Mouse (Mus musculus) embryonic facial prominence, embryonic 15.5 days (tissue): ENCODE measurements around the gene Abl2. TPM values are rescaled to one million over a fixed set of nuclear protein-coding genes. Genes with fewer than 3 reads are reported as not detected.

Source experiments
- ATAC-seq: fragments of 200-750 bp; cut with Nextera tagmentation; 2 replicates; pipeline ENCODE4 v1.8.0; 2017; ENCODE audit warnings: low read depth, moderate TSS enrichment; ENCODE audit not compliant: insufficient number of reproducible peaks, low FRiP score, low TSS enrichment
- H3K27ac ChIP-seq: fragments of 300-500 bp; sonication (generic); replicated peaks from 2 replicates; pipeline ENCODE4 v1.5.1; 2015; ENCODE audit warnings: mild to moderate bottlenecking, inconsistent platforms
- H3K27me3 ChIP-seq: fragments of 300-500 bp; sonication (generic); 2 replicates; pipeline ENCODE4 v1.6.1; 2015; ENCODE audit warnings: inconsistent platforms
- H3K36me3 ChIP-seq: fragments of 300-500 bp; sonication (generic); 2 replicates; pipeline ENCODE4 v1.6.1; 2015; ENCODE audit warnings: mild to moderate bottlenecking, inconsistent platforms
- H3K4me1 ChIP-seq: fragments of 300-500 bp; sonication (generic); 2 replicates; pipeline ENCODE4 v1.6.1; 2015; ENCODE audit warnings: inconsistent platforms
- H3K4me2 ChIP-seq: fragments of 300-500 bp; sonication (generic); replicated peaks from 2 replicates; pipeline ENCODE4 v1.6.1; 2015; ENCODE audit warnings: mild to moderate bottlenecking, inconsistent platforms
- H3K4me3 ChIP-seq: fragments of 300-500 bp; sonication (generic); replicated peaks from 2 replicates; pipeline ENCODE4 v1.5.1; 2015; ENCODE audit warnings: mild to moderate bottlenecking, inconsistent platforms
- H3K9ac ChIP-seq: fragments of 300-500 bp; sonication (generic); 2 replicates; pipeline ENCODE4 v1.6.1; 2015; ENCODE audit warnings: inconsistent platforms
- H3K9me3 ChIP-seq: fragments of 300-500 bp; sonication (generic); replicated peaks from 2 replicates; pipeline ENCODE4 v1.6.1; 2016; ENCODE audit warnings: inconsistent platforms
- WGBS: fragments of 180-500 bp; shearing (Covaris S2); methylation state at CpG from one replicate; pipeline ENCODE4 v1.1.7; 2015; 5-methylcytosine and 5-hydroxymethylcytosine counted together
- polyA plus RNA-seq: library from polyadenylated mRNA; unstranded; fragments of >200 nt; fragmentation: Nextera tagmentation; extraction: Ambion mirVana; gene quantifications from 2 replicates; pipeline ENCODE4 v1.2.1, GENCODE M21; 2015

Gene Abl2
- polyA plus RNA-seq, 1 experiment from 2014 or later: 4.0 TPM

DNA sequence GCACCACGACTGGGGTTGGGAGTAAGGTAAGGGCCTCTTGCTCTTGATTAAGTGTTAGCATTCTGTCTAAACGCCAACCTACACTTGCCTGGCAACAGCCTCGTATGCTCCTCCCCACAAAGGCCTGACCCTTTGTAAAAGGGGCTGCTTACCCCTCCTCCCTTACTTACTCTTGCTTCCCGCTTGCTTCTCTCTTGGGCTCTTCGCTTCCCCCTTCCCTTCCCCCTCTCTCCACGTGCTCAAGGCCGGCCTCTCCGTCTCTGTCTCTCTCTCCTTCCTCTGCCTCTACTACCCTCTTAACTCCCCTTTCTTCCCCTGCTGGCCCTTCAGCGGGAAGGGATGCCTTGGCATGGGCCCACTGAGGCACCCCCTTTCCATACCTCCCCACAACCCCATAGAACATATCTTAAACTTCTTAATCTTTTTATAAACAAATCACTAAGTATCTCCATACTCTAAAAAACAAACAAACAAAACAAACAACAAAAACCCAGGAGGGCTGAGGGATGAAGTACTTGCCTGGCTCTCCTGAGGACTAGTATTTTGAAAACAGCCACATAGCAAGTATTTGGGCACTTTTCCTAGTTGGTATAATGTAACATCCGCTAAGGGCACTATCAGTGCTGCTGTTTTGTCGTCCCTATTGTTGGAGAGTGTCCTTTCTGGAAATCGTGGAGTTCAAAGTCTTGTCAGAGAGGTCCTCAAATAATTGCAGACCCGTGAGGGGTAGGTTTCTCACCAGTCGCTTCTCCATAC is 114.3 kb downstream of the Abl2 start:
- Histone ChIP-seq H3K36me3 (no peaks in the 10 kb centered on the region), H3K4me3 (peak overlapping the region; percentile 60), H3K4me2 (peak overlapping the region; percentile 91), H3K9ac (no peak overlapping the region), H3K27ac (no peak overlapping the region), H3K27me3 (no peaks in the 10 kb centered on the region), H3K9me3 (no peaks in the 10 kb centered on the region), H3K4me1 (peaks cover 18% of the 10 kb centered on the region)
- 20% methylated on average over 14 of the region's 14 CpGs for WGBS
- no peak for ATAC-seq

DNA sequence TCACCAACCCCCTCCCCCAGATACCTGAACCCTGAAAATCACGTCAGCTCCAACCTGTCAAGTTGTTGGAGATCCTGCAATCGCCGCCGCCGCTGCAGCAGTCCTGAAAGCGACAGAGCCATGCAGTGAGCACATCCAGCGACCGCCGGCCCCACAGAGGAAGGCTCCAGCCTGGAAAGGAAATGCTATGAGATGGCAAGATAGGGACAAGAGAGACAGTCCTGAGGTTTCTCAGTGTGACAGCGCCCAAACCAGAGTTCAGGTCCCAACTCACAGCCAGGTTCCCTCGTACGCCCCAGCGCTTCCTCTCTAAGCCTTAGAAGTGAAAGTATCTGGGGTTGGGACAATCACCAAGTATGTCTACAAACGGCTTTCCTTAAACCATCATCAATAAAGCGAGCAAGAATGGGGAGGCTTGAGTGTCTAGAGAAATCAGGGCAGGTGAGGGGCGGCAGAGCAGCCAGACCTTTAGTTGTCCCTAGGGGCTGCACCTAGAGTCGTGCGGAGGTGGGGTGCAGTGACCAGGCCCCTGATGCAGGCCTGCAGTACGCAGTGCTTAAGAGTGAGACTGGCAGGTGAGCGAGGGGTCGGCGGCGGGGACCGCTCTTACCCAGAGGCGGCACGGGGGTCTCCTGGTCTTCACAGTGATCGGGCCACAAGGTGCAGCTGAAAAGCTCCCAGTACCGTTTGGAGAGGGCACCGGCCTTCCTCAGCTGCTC is 115.0 kb downstream of the Abl2 start:
- Histone ChIP-seq H3K27me3 (no peaks in the 10 kb centered on the region), H3K27ac (no peak overlapping the region), H3K4me3 (peak overlapping the region; percentile 60), H3K4me1 (peaks cover 14% of the 10 kb centered on the region), H3K9me3 (no peaks in the 10 kb centered on the region), H3K36me3 (no peaks in the 10 kb centered on the region), H3K9ac (peak overlapping the region; percentile 27), H3K4me2 (peak overlapping the region; percentile 91)
- WGBS: 2% methylated on average over 29 of the region's 29 CpGs
- no peak for ATAC-seq

DNA sequence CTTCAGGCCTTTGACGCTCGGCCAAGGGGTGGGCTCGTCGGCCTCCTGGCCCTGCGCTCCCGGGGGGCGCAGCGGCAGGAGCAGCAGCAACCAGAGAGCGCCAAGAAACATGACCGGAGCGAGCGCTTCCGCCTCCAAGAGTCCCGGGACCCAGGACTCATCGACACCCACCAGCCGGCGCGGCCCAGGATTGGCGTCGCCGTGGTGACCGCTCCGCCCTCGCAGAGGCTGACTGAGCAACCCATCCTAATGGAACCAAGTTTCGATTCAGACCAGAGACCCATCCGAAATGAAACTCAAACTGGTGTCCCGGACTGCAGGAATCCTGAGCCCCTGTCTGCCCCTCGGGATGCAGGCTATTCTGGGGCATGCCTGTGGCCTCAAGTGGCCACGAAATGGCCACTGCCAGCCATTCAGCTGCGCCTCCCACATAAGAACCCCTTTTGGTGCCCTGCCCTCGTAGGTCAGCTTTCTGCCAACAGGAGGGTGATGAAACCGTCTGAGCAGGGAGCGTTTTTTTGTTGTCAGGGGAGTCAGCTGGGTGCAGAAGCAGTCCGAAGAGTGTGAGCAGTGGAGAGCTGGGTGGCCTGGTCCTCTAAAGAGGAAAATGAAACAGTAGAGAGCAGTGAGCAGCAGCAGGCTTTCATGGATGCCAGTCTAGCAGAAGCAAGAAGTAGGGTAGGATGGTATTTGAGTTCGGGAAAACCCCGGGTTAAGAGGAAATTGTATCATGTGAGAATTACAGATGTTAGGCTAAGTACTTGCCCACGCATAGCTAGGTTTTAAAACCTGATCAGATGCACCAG is 115.8 kb downstream of the Abl2 start, which contains the start of gene Tor3a:
Gene Tor3a, minus strand, starts transcription at position 162 of the 806 bp plus-strand sequence.
- H3K27me3 ChIP-seq: no peaks in the 10 kb centered on the region
- H3K4me2 ChIP-seq: peak within 1 kb of the TSS; percentile 91
- H3K4me1 ChIP-seq: peaks cover 12% of the 10 kb centered on the region
- H3K36me3 ChIP-seq: no peaks in the 10 kb centered on the region
- peak within 1 kb of the TSS; percentile 66 for H3K27ac ChIP-seq
- peak within 1 kb of the TSS; percentile 60 for H3K4me3 ChIP-seq
- H3K9ac ChIP-seq: peak within 1 kb of the TSS; percentile 27
- ATAC-seq: peak; percentile 82
- 5% methylated on average over 37 of the region's 37 CpGs for WGBS
- no peaks in the 10 kb centered on the region for H3K9me3 ChIP-seq

DNA sequence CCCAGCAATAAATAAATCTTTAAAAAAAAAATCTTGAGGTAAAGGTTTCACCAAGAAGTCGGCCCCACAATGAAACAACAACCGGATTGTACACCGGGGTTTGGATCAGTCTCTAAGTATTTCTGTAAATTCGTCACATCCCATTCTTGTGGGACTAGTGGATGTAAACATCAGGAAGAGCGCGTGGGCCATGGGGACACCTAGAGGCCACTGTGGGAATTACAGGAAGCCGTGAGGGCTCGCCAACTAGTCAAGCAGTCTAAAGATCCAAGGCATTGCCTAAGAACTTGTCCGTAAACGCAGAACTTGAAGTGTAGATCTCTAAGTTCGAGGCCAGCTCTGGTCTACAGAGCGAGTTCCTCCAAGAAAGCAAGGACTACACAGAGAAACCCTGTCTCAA is 117.6 kb downstream of the Abl2 start:
- Histone ChIP-seq H3K4me1 (peaks cover 12% of the 10 kb centered on the region), H3K9ac (no peak overlapping the region), H3K27ac (no peak overlapping the region), H3K4me2 (no peak overlapping the region), H3K36me3 (peaks cover 16% of the 10 kb centered on the region), H3K9me3 (no peaks in the 10 kb centered on the region), H3K4me3 (no peak overlapping the region), H3K27me3 (no peaks in the 10 kb centered on the region)
- ATAC-seq: no peak
- WGBS: 37% methylated on average over 12 of the region's 12 CpGs

DNA sequence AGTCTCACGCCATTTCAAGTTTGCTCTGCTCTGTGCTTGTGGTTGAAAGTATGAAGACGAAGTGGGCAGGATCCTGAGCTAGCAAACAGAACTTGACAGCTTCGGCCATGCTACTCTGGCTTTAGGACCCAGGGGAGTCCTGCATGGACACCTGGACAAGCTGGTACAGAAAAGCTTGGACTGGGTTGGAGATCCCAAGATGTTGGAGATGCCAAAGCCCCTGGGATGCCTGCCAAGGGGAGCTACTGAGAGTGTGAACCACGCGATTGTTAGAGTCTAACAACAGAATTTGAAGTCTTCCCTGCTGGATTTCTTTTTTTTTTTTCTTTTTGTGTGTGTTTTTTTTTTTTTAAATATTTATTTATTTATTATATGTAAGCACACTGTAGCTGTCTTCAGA is 118.0 kb downstream of the Abl2 start:
- no peak overlapping the region for H3K4me2 ChIP-seq
- no peak overlapping the region for H3K9ac ChIP-seq
- H3K27ac ChIP-seq: no peak overlapping the region
- peaks cover 12% of the 10 kb centered on the region for H3K4me1 ChIP-seq
- H3K9me3 ChIP-seq: no peaks in the 10 kb centered on the region
- H3K27me3 ChIP-seq: no peaks in the 10 kb centered on the region
- 82% methylated on average over 5 of the region's 5 CpGs for WGBS
- H3K36me3 ChIP-seq: peaks cover 19% of the 10 kb centered on the region
- no peak for ATAC-seq
- H3K4me3 ChIP-seq: no peak overlapping the region

DNA sequence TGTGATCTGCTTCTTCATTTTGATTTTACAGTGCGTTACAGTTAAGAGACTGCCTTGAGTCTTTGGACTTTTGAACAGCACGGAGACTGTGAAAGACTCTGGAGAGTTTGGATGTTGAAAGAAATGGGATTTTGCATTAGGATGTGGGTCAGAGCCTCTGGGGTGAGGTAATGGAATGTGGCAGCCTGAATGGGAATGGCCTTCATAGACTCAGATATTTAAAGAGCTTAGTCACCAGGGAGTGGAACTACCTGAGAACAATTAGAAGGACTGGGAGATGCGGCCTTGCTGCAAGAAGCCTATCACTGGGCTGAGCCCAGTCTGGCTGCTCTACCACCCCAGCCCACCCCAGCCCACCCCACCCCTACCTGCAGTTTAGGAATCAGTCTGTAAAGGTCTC is 118.6 kb downstream of the Abl2 start:
- Histone ChIP-seq H3K27ac (no peak overlapping the region), H3K9ac (no peak overlapping the region), H3K4me2 (no peak overlapping the region), H3K27me3 (no peaks in the 10 kb centered on the region), H3K4me3 (no peak overlapping the region), H3K36me3 (peaks cover 19% of the 10 kb centered on the region), H3K9me3 (no peaks in the 10 kb centered on the region), H3K4me1 (peaks cover 12% of the 10 kb centered on the region)
- ATAC-seq: no peak
- 74% methylated on average over 3 of the region's 3 CpGs for whole genome bisulfite sequencing

DNA sequence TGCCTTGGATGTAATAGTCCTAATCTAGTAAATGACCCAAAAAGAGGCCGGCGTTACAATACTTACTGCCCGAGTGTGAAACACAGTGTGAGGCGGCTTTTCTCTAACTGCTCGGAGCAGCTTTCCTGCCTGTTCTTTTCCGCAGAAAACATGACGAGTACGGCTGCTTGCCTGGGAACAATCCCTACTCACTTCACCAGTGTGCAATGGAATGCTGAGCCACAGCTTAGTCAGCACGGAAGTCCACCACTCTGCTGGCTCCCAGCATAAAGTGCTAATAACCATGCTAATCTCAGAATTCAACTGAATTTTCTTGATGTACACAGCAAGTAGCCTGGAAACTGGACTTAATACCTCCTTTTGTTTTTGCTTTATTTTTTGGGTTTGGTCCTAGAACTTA is 121.0 kb downstream of the Abl2 start:
- no peak overlapping the region for H3K27ac ChIP-seq
- no peak overlapping the region for H3K9ac ChIP-seq
- H3K4me1 ChIP-seq: peaks cover 3% of the 10 kb centered on the region
- ATAC-seq: no peak
- peaks cover 31% of the 10 kb centered on the region for H3K36me3 ChIP-seq
- WGBS: 88% methylated on average over 9 of the region's 9 CpGs
- H3K4me2 ChIP-seq: no peak overlapping the region
- no peaks in the 10 kb centered on the region for H3K27me3 ChIP-seq
- no peaks in the 10 kb centered on the region for H3K9me3 ChIP-seq
- H3K4me3 ChIP-seq: no peak overlapping the region

DNA sequence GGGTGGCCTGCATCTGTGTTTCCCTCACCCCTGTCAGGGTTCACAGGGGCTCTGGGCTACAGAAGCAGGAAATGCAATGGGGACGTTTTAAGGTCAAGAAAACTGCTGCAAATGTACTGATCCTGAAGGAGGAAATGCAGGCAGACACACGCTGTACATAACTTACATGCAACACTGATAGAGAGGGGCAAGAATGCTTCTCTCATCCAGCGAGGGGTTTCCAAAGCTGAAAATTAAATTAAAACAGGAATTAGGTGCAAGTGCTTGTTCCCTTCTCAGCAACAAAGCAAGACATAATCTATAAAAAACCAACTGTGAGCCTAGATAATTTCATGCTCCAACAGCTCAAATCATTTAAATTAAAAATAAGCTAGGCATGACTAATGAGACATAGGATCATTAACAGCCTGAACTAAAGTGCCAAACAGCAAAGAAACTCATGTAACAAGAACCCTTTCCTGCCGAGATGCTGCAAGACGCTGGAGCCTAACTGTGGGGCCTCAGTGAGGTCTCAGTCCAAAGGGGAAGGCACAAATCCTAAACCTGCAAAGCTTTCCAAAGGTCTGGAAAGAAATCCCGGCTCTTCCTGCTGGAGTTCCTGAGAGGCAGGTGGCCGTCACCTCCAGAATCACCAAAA is 127.6 kb downstream of the Abl2 start:
- no peak overlapping the region for H3K4me3 ChIP-seq
- no peaks in the 10 kb centered on the region for H3K27me3 ChIP-seq
- WGBS: 57% methylated on average over 7 of the region's 7 CpGs
- H3K9ac ChIP-seq: no peak overlapping the region
- H3K4me2 ChIP-seq: no peak overlapping the region
- no peaks in the 10 kb centered on the region for H3K9me3 ChIP-seq
- H3K4me1 ChIP-seq: no peaks in the 10 kb centered on the region
- no peak overlapping the region for H3K27ac ChIP-seq
- ATAC-seq: no peak
- H3K36me3 ChIP-seq: peaks cover 67% of the 10 kb centered on the region

Other genes with a start within 250 kb of the Abl2 start
- gene Nphs2, start 248.1 kb upstream of the Abl2 start, polyA plus RNA-seq: 0.08 TPM in 1 of 2 replicates, not detected in the other
- 928 and 944 TPM in 2 replicates for gene Gm2000, start 192.7 kb upstream of the Abl2 start, polyA plus RNA-seq
- gene Axdnd1, start 137.6 kb upstream of the Abl2 start, polyA plus RNA-seq: not detected in 2 replicates
- gene Soat1, start 84.5 kb upstream of the Abl2 start, polyA plus RNA-seq: 23.1 and 27.0 TPM in 2 replicates
- 0.53 and 0.93 TPM in 2 replicates for gene Gm10031, start 34.8 kb upstream of the Abl2 start, polyA plus RNA-seq
- 13.7 and 15.4 TPM in 2 replicates for gene Tor3a, start 115.6 kb downstream of the Abl2 start, polyA plus RNA-seq
- 26.9 and 28.0 TPM in 2 replicates for gene Fam20b, start 160.3 kb downstream of the Abl2 start, polyA plus RNA-seq